Mouse (Mus musculus) MEL (cell line): Measurements from ENCODE around the gene Frmpd2. TPM values are rescaled to one million over a fixed set of nuclear protein-coding genes. Genes with fewer than 3 reads are reported as not detected.

ENCODE experiments used
- DNase-seq: peaks from one replicate; pipeline ENCODE4 v3.0.0; 2011; ENCODE audit warnings: low read depth, low spot score
- H3K27ac ChIP-seq: 2 replicates; pipeline ENCODE4 v1.5.1; 2012; ENCODE audit warnings: low read depth, mild to moderate bottlenecking, control low read depth, low read length, moderate library complexity; ENCODE audit not compliant: control insufficient read depth
- H3K27me3 ChIP-seq, 2 experiments: fragments of 150-350 bp in 1 of 2; sonication (generic) in 1 of 2; 2 replicates each; pipeline ENCODE4 v1.6.1; 2012; ENCODE audit warnings: low read length in 2 of 2, mild to moderate bottlenecking in 2 of 2, improper control_type of control experiment in 1 of 2, moderate library complexity in 1 of 2; ENCODE audit not compliant: insufficient read depth in 2 of 2, control insufficient read depth in 1 of 2
- H3K36me3 ChIP-seq, 2 experiments: 2 replicates each; pipeline ENCODE4 v1.6.1; 2012 to 2014; ENCODE audit warnings: low read length in 2 of 2, improper control_type of control experiment in 1 of 2, inconsistent platforms in 1 of 2, mild to moderate bottlenecking in 1 of 2; ENCODE audit not compliant: insufficient read depth in 2 of 2, control insufficient read depth in 1 of 2
- H3K4me1 ChIP-seq, 2 experiments: fragments of 150-350 bp in 1 of 2; sonication (generic) in 1 of 2; 2 replicates each; pipeline ENCODE4 v1.6.1; 2012; ENCODE audit warnings: low read length in 2 of 2, improper control_type of control experiment in 1 of 2, mild to moderate bottlenecking in 1 of 2; ENCODE audit not compliant: insufficient read depth in 2 of 2, control insufficient read depth in 1 of 2
- H3K4me3 ChIP-seq, 2 experiments: fragments of 150-350 bp in 1 of 2; sonication (generic) in 1 of 2; 2 replicates each; pipeline ENCODE4 v1.5.1; 2012; ENCODE audit warnings: low read depth in 2 of 2, low read length in 2 of 2, mild to moderate bottlenecking in 2 of 2, moderate library complexity in 2 of 2, control low read depth in 1 of 2, improper control_type of control experiment in 1 of 2; ENCODE audit not compliant: control insufficient read depth in 1 of 2, insufficient read depth in 1 of 2
- H3K79me2 ChIP-seq: 2 replicates; pipeline ENCODE4 v1.6.1; 2012; ENCODE audit warnings: mild to moderate bottlenecking, low read length, moderate library complexity; ENCODE audit not compliant: control insufficient read depth, poor library complexity, insufficient read depth
- H3K9ac ChIP-seq: 2 replicates; pipeline ENCODE4 v1.6.1; 2012; ENCODE audit warnings: low read depth, mild to moderate bottlenecking, control low read depth, low read length, moderate library complexity; ENCODE audit not compliant: control insufficient read depth, poor library complexity, severe bottlenecking
- H3K9me3 ChIP-seq: fragments of 150-350 bp; sonication (generic); replicated peaks from 2 replicates; pipeline ENCODE4 v1.6.1; 2012; ENCODE audit warnings: mild to moderate bottlenecking, low read length, improper control_type of control experiment, moderate library complexity; ENCODE audit not compliant: insufficient read depth
- CHD1 ChIP-seq: IDR thresholded peaks from 2 replicates; pipeline ENCODE4 v1.6.1; 2012; ENCODE audit warnings: low read depth, mild to moderate bottlenecking, inconsistent platforms, low read length, improper control_type of control experiment
- CTCF ChIP-seq, 3 experiments: IDR thresholded peaks in 2 of 3; conservative IDR thresholded peaks in 1 of 3; 2 replicates each; pipeline ENCODE4 v1.5.1; 2011 to 2012; ENCODE audit warnings: low read length in 3 of 3, low read depth in 2 of 3, mild to moderate bottlenecking in 2 of 3, improper control_type of control experiment in 1 of 3, inconsistent platforms in 1 of 3, mixed read lengths in 1 of 3, moderate library complexity in 1 of 3; ENCODE audit not compliant: control insufficient read depth in 1 of 3, insufficient read depth in 1 of 3, poor library complexity in 1 of 3, severe bottlenecking in 1 of 3
- ELF1 ChIP-seq: IDR thresholded peaks from 2 replicates; pipeline ENCODE4 v1.6.1; 2014; ENCODE audit warnings: low read depth, mild to moderate bottlenecking, inconsistent platforms, low read length, improper control_type of control experiment, moderate library complexity
- EP300 ChIP-seq, 2 experiments: IDR thresholded peaks; 2 replicates each; pipeline ENCODE4 v1.6.1; 2011; ENCODE audit warnings: improper control_type of control experiment in 2 of 2, low read length in 2 of 2, low read depth in 1 of 2, mild to moderate bottlenecking in 1 of 2
- GABPA ChIP-seq: IDR thresholded peaks from 2 replicates; pipeline ENCODE4 v1.6.1; 2012; ENCODE audit warnings: low read depth, mild to moderate bottlenecking, inconsistent platforms, low read length, improper control_type of control experiment, moderate library complexity
- GATA1 ChIP-seq: IDR thresholded peaks from 2 replicates; pipeline ENCODE4 v1.6.1; 2011; ENCODE audit warnings: low read depth, low read length, improper control_type of control experiment
- HCFC1 ChIP-seq: IDR thresholded peaks from 2 replicates; pipeline ENCODE4 v1.6.1; 2012; ENCODE audit warnings: low read depth, mild to moderate bottlenecking, inconsistent platforms, low read length, improper control_type of control experiment, moderate library complexity
- MAX ChIP-seq: IDR thresholded peaks from 2 replicates; pipeline ENCODE4 v1.6.1; 2011; ENCODE audit warnings: low read length, improper control_type of control experiment
- MAZ ChIP-seq: IDR thresholded peaks from 2 replicates; pipeline ENCODE4 v1.6.1; 2012; ENCODE audit warnings: low read depth, mild to moderate bottlenecking, inconsistent platforms, low read length, improper control_type of control experiment
- MEF2A ChIP-seq: IDR thresholded peaks from 2 replicates; pipeline ENCODE4 v1.6.1; 2014; ENCODE audit warnings: low read depth, mild to moderate bottlenecking, inconsistent platforms, low read length, improper control_type of control experiment; ENCODE audit not compliant: poor library complexity, insufficient replicate concordance, severe bottlenecking; ENCODE audit errors: extremely low read depth
- MYB ChIP-seq: IDR thresholded peaks from 2 replicates; pipeline ENCODE4 v1.6.1; 2011; ENCODE audit warnings: mild to moderate bottlenecking, low read depth, low read length, improper control_type of control experiment
- MYC ChIP-seq: IDR thresholded peaks from 2 replicates; pipeline ENCODE4 v1.6.1; 2011; ENCODE audit warnings: low read depth, mild to moderate bottlenecking, low read length, improper control_type of control experiment, moderate library complexity
- POLR2A ChIP-seq, 2 experiments: IDR thresholded peaks; 2 replicates each; pipeline ENCODE4 v1.6.1; 2011 to 2012; ENCODE audit warnings: low read length in 2 of 2, mild to moderate bottlenecking in 2 of 2, control low read depth in 1 of 2, improper control_type of control experiment in 1 of 2, low read depth in 1 of 2, moderate library complexity in 1 of 2; ENCODE audit not compliant: control insufficient read depth in 1 of 2, insufficient read depth in 1 of 2, poor library complexity in 1 of 2
- RCOR1 ChIP-seq: IDR thresholded peaks from 2 replicates; pipeline ENCODE4 v1.6.1; 2012; ENCODE audit warnings: low read depth, mild to moderate bottlenecking, inconsistent platforms, low read length, improper control_type of control experiment
- SIN3A ChIP-seq: IDR thresholded peaks from 2 replicates; pipeline ENCODE4 v1.6.1; 2012; ENCODE audit warnings: low read length, improper control_type of control experiment, inconsistent platforms
- TAL1 ChIP-seq: IDR thresholded peaks from 2 replicates; pipeline ENCODE4 v1.6.1; 2012; ENCODE audit warnings: mild to moderate bottlenecking, inconsistent platforms, low read length, moderate library complexity, mixed read lengths
- TCF12 ChIP-seq: IDR thresholded peaks from 2 replicates; pipeline ENCODE4 v1.6.1; 2014; ENCODE audit warnings: low read depth, mild to moderate bottlenecking, inconsistent platforms, low read length, improper control_type of control experiment, moderate library complexity
- UBTF ChIP-seq: IDR thresholded peaks from 2 replicates; pipeline ENCODE4 v1.6.1; 2012; ENCODE audit warnings: low read depth, mild to moderate bottlenecking, inconsistent platforms, low read length, improper control_type of control experiment, moderate library complexity, borderline replicate concordance; ENCODE audit not compliant: insufficient read depth
- USF1 ChIP-seq: IDR thresholded peaks from 2 replicates; pipeline ENCODE4 v1.6.1; 2014; ENCODE audit warnings: low read depth, mild to moderate bottlenecking, inconsistent platforms, low read length, improper control_type of control experiment, moderate library complexity
- USF2 ChIP-seq, 2 experiments: IDR thresholded peaks; 2 replicates each; pipeline ENCODE4 v1.6.1; 2011 to 2012; ENCODE audit warnings: improper control_type of control experiment in 2 of 2, low read length in 2 of 2, borderline replicate concordance in 1 of 2, inconsistent platforms in 1 of 2, low read depth in 1 of 2, mild to moderate bottlenecking in 1 of 2; ENCODE audit not compliant: insufficient read depth in 1 of 2
- ZKSCAN1 ChIP-seq: IDR thresholded peaks from 2 replicates; pipeline ENCODE4 v1.6.1; 2012; ENCODE audit warnings: low read depth, mild to moderate bottlenecking, inconsistent platforms, low read length, improper control_type of control experiment, moderate library complexity
- ZNF384 ChIP-seq: IDR thresholded peaks from 2 replicates; pipeline ENCODE4 v1.6.1; 2012; ENCODE audit warnings: low read depth, mild to moderate bottlenecking, inconsistent platforms, low read length, improper control_type of control experiment
- polyA plus RNA-seq, 2 experiments: library from polyadenylated mRNA; stranded (reverse) in 1 of 2; unstranded in 1 of 2; fragments of >175 nt in 1 of 2; fragments of >200 nt in 1 of 2; gene quantifications; 2 replicates each; pipeline versions ENCODE4 v1.2.1 to v1.2.4; 2012; ENCODE audit warnings: low replicate concordance in 2 of 2, low read depth in 1 of 2; ENCODE audit not compliant: insufficient read length in 2 of 2, insufficient read depth in 1 of 2, missing spikeins in 1 of 2
- total RNA-seq: library from RNA; depleted of rRNA; stranded (reverse); fragments of 300-350 nt; gene quantifications from 2 replicates; pipeline ENCODE4 v1.2.3, GENCODE M21; 2012

The Frmpd2 gene
- total and polyA plus RNA-seq, 3 experiments, result not detected

DNA sequence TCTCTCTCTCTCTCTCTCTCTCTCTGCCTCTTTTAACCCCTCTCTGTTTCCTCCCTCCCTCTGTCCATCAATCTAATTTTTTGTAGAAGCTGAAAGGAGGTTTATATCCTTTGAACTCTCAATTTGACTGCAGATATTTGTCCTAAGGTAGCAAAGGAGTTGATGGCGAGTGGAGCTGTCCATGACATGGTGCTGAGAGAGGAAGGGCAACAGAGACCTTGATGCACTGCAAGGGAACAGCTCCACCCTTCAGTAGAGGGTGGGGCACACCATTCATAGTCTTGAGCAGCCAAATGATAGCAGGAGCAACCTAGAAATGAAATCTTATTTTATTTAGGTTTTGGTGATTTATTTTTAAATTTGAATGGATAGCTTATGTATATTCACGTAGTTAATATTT lies 55.1 kb downstream of the Frmpd2 start:
- H3K9ac ChIP-seq, result no peak overlapping the region
- H3K27ac ChIP-seq, result no peak overlapping the region
- H3K4me3 ChIP-seq, result no peak overlapping the region
- no peaks in the 10 kb centered on the region for H3K27me3 ChIP-seq
- no peaks in the 10 kb centered on the region for H3K4me1 ChIP-seq
- TF ChIP-seq ELF1 (no peak), TAL1 (no peak), RCOR1 (no peak), UBTF (no peak), USF1 (no peak), MYB (no peak), ZNF384 (no peak), USF2 (IDR thresholded peaks at IDR 0.05; ENCODE audit: borderline replicate concordance in 1 of 2, insufficient read depth in 1 of 2, low read depth in 1 of 2, low read length in 2 of 2) (no peak), MEF2A (no peak)
- peak; percentile 7 for DNase-seq
- H3K79me2 ChIP-seq, result no peaks in the 10 kb centered on the region
- no peaks in the 10 kb centered on the region for H3K9me3 ChIP-seq
- H3K36me3 ChIP-seq, result no peaks in the 10 kb centered on the region

- H3K9ac ChIP-seq, result no peak overlapping the region
- no peak for DNase-seq
- no peak for TF ChIP-seq ZKSCAN1
- no peak for TF ChIP-seq MAZ
- no peak for TF ChIP-seq TCF12
- TF ChIP-seq MAX, result no peak
- TF ChIP-seq GATA1, result no peak
- no peak for TF ChIP-seq CHD1
- TF ChIP-seq UBTF, result no peak
- no peak for TF ChIP-seq GABPA
- TF ChIP-seq MYC, result no peak
- TF ChIP-seq ZNF384, result no peak
- TF ChIP-seq CTCF (IDR thresholded peaks at IDR 0.05 in 2 of 3, conservative IDR thresholded peaks at IDR 0.05 in 1 of 3; ENCODE audit: control insufficient read depth in 1 of 3, insufficient read depth in 1 of 3, low read depth in 2 of 3, low read length in 3 of 3, poor library complexity in 1 of 3, severe bottlenecking in 1 of 3), result no peak
- no peak for TF ChIP-seq POLR2A (IDR thresholded peaks at IDR 0.05; ENCODE audit: control insufficient read depth in 1 of 2, insufficient read depth in 1 of 2, low read depth in 1 of 2, low read length in 2 of 2, poor library complexity in 1 of 2)
- no peak for TF ChIP-seq HCFC1
- TF ChIP-seq TAL1, result no peak
- TF ChIP-seq SIN3A, result no peak
- no peak for TF ChIP-seq EP300 (IDR thresholded peaks at IDR 0.05; ENCODE audit: low read depth in 1 of 2, low read length in 2 of 2)
- no peak for TF ChIP-seq MEF2A
- H3K79me2 ChIP-seq, result no peaks in the 10 kb centered on the region
- H3K36me3 ChIP-seq, result no peaks in the 10 kb centered on the region
- no peaks in the 10 kb centered on the region for H3K4me1 ChIP-seq
- H3K27ac ChIP-seq, result no peak overlapping the region
- H3K9me3 ChIP-seq, result no peaks in the 10 kb centered on the region
- no peak overlapping the region for H3K4me3 ChIP-seq
- no peaks in the 10 kb centered on the region for H3K27me3 ChIP-seq
Measured at GRCm38 (mm10) chr14:33527938-33528337, 56.4 kb downstream of the Frmpd2 start.
